Mouse (Mus musculus) cortical plate, adult 2 months (tissue): ENCODE data around the gene Rasgef1c.

ENCODE experiments used
- CTCF ChIP-seq: fragments of 200-500 bp; IDR thresholded peaks from 2 replicates; pipeline ENCODE4 v1.5.1; 2011; ENCODE audit warnings: mild to moderate bottlenecking, control low read depth, low read length; ENCODE audit not compliant: insufficient read depth; ENCODE audit errors: extremely low read depth
- POLR2A ChIP-seq: fragments of 200-500 bp; IDR thresholded peaks from 2 replicates; pipeline ENCODE4 v1.6.1; 2011; ENCODE audit warnings: mild to moderate bottlenecking, low read length, control low read depth; ENCODE audit not compliant: insufficient read depth; ENCODE audit errors: extremely low read depth

GRCm38 (mm10) chr11:49900043-49900442 is 1.6 kb upstream of the Rasgef1c start:
- TF ChIP-seq CTCF (no peak), POLR2A (no peak)
